Mouse (Mus musculus): Measurements from ENCODE around the gene Tdrd7.

Tdrd7 gene

GRCm38 (mm10) chr4:45972951-45973350 is 7.8 kb downstream of the Tdrd7 start:
- peak; percentile 5 for DNase-seq (ENCODE audit: low spot score)

GRCm38 (mm10) chr4:45976931-45977667 is 12.0 kb downstream of the Tdrd7 start:
- no peak for DNase-seq (ENCODE audit: low spot score)

GRCm38 (mm10) chr4:45979916-45980315 is 14.8 kb downstream of the Tdrd7 start:
- no peak for DNase-seq (ENCODE audit: low spot score)

GRCm38 (mm10) chr4:45981054-45981453 is 15.9 kb downstream of the Tdrd7 start:
- DNase-seq (ENCODE audit: low spot score): no peak

- DNase-seq (ENCODE audit: low spot score): no peak
Measured at GRCm38 (mm10) chr4:45990427-45991135, 25.4 kb downstream of the Tdrd7 start.

- no peak for DNase-seq (ENCODE audit: low spot score)
Measured at GRCm38 (mm10) chr4:45998536-45998935, 33.4 kb downstream of the Tdrd7 start.

- no peak for DNase-seq (ENCODE audit: low spot score)
Measured at GRCm38 (mm10) chr4:46008142-46008793, 43.1 kb downstream of the Tdrd7 start.

GRCm38 (mm10) chr4:46011698-46012097 is 46.6 kb downstream of the Tdrd7 start:
- DNase-seq (ENCODE audit: low spot score): no peak

GRCm38 (mm10) chr4:46015605-46016004 is 50.5 kb downstream of the Tdrd7 start:
- no peak for DNase-seq (ENCODE audit: low spot score)

GRCm38 (mm10) chr4:46023021-46023481 is 57.9 kb downstream of the Tdrd7 start:
- no peak for DNase-seq (ENCODE audit: low spot score)

- no peak for DNase-seq (ENCODE audit: low spot score)
Measured at GRCm38 (mm10) chr4:46025893-46026292, 60.8 kb downstream of the Tdrd7 start.

GRCm38 (mm10) chr4:46028224-46028623 is 63.1 kb downstream of the Tdrd7 start:
- DNase-seq (ENCODE audit: low spot score): no peak

GRCm38 (mm10) chr4:46028781-46029180 is 63.6 kb downstream of the Tdrd7 start:
- no peak for DNase-seq (ENCODE audit: low spot score)

GRCm38 (mm10) chr4:46029552-46029951 is 64.4 kb downstream of the Tdrd7 start:
- no peak for DNase-seq (ENCODE audit: low spot score)

- no peak for DNase-seq (ENCODE audit: low spot score)
Measured at GRCm38 (mm10) chr4:46032448-46032847, 67.3 kb downstream of the Tdrd7 start.

GRCm38 (mm10) chr4:46033197-46033596 is 68.1 kb downstream of the Tdrd7 start:
- DNase-seq (ENCODE audit: low spot score): no peak

- no peak for DNase-seq (ENCODE audit: low spot score)
Measured at GRCm38 (mm10) chr4:46038591-46038891, 73.4 kb downstream of the Tdrd7 start.

- peak; percentile 56 for DNase-seq (ENCODE audit: low spot score)
Measured at GRCm38 (mm10) chr4:46038892-46039751, 74.0 kb downstream of the Tdrd7 start, which contains the start of gene Tmod1. Gene Tmod1, plus strand, starts transcription at chr4:46038935.

GRCm38 (mm10) chr4:46039899-46040298 is 74.8 kb downstream of the Tdrd7 start:
- no peak for DNase-seq (ENCODE audit: low spot score)

GRCm38 (mm10) chr4:46040594-46041192 is 75.6 kb downstream of the Tdrd7 start:
- DNase-seq (ENCODE audit: low spot score): peak; percentile 61

- peak; percentile 81 for DNase-seq (ENCODE audit: low spot score)
Measured at GRCm38 (mm10) chr4:46041761-46042504, 76.8 kb downstream of the Tdrd7 start.

Data from MN1 (cell line).